Mouse (Mus musculus) heart, adult 8-10 months (tissue): ENCODE results near the gene Dnajc22. TPM values are rescaled to one million over a fixed set of nuclear protein-coding genes. Genes with fewer than 3 reads are reported as not detected.
"Not testable (repeated sequence)": the region's sequence is repeated elsewhere in the genome, so short reads cannot be mapped to it uniquely, and the experiment has no call there.

ENCODE experiments used
- DNase-seq: peaks from one replicate; pipeline ENCODE4 v3.0.0; 2022; ENCODE audit warnings: low spot score
- total RNA-seq, 4 experiments: library from RNA; stranded (reverse); gene quantifications; 2 replicates each; pipeline ENCODE4 v1.2.4; 2022

Gene Dnajc22
- total RNA-seq: 1 to 10 TPM in 1 of 4 experiments, under 1 TPM in 3; 0.38 to 1.2 (median 0.91) TPM

DNA sequence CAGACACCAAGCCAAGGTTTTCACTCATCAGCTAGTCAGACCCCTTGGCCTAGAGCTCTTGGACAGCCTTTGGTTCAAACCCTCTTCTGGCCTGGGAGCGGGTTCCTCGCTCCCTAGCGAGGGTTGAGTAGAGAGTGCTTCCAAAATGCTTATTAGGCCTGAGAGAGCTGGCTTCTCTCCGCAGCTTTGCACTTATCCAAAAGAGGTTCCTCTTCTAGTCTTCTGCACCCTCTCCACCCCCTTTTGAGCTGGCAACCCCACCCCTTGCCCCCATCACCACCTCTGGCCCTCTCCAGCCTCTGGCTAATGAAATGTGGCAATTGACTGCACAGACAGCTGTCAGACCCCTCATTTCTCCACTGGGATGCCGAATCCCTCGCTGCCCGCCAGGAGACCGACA, at the start of gene Dnajc22:
Gene Dnajc22, plus strand, starts transcription at position 301 of the 400 bp plus-strand sequence.
- no peak for DNase-seq

DNA sequence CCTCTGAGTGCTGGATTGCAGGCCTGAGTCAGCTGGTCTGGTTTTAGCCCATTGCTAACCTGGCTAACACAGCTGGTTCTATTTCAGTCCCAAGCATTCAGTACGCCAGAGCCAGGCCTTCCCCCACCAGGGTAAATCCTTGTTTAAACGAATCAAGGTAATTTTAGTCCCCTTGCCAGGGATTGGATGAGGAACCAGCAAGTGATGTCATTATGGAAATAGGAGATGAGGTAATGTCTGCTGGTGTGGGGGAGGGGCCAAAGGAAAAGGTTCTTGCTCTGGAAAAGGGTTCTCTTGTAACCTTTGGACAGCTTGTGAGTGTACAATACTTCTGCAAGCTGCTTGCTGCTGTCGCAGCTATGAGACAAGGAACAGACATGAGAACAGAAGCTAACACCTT, 48.1 kb upstream of the Dnajc22 start:
- no peak for DNase-seq

GRCm38 (mm10) chr15:99045734-99046133, 47.2 kb upstream of the Dnajc22 start:
- DNase-seq: not testable (repeated sequence)

DNA sequence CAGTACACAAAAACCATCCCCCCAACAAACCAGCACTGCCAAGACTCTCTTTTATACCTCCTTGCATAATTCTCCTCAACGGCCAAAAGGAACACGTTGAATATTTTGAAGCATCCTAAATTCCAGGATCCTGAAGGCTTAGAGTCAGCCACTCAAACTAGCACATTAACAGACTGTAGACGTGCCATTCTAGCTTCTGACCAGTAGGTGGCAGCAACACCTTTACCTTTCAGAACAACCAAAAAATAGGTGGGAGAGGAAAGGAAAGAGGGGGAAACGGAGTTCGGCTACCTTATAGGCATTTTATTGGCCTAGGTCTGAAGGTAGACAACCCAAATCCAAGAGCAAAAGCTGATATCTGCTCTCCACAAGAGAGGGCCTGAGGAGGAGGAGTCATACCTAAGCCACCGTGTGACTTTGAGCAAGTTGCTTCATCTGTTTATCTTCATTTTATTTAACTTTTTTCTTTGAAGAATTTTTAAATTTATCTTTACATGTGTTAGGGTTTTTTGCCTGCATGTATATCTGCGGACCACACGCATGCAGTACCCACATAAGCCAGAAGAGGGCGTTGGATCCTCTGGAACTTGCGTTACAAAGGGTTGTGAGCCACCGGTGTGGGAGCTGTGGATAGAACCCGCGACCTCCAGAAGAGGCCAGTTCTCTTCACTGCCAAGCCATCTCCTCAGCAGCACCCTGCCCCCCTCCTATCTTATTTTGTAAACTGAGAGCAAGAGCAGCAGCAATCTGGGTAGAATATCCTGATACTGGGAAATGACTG, 43.3 kb upstream of the Dnajc22 start:
- DNase-seq: peak; percentile 53

DNA sequence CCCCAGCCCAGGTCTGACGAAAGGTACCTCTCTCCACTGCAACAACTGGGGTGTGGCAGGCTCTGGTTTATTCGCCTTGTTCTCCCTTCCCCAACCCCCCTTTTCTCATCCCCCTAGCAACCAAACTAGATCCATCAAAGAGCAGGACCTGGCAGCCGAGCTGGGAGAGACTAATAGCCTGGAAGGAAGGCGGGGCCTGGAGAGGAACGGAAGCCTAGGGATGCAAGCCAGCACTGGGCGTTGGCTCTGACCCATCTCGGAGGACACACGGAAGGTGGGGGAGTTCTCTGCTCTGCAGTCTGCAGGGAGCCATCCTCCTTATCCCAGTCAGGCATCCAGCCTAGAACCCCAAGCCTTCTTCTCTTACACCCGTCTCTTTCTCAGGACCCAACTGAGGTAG, 39.6 kb upstream of the Dnajc22 start:
- DNase-seq: no peak

DNA sequence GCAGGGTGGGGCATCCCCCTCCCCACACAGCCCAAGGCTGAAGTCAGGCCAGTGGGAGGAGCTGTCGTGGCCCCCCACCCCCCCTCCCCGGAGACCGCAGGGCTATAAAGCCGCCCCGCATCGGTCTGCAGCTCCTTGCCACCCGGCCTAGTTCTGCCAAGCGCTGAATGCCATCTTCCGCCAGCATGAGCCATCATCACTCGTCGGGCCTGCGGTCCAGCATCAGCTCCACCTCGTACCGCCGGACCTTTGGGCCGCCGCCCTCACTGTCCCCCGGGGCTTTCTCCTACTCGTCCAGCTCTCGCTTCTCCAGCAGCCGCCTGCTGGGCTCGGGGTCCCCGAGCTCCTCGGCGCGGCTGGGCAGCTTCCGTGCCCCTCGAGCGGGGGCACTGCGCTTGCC, 37.9 kb upstream of the Dnajc22 start, which contains the start of gene Prph:
Gene Prph, plus strand, starts transcription at position 135 of the 400 bp plus-strand sequence.
- DNase-seq: no peak

DNA sequence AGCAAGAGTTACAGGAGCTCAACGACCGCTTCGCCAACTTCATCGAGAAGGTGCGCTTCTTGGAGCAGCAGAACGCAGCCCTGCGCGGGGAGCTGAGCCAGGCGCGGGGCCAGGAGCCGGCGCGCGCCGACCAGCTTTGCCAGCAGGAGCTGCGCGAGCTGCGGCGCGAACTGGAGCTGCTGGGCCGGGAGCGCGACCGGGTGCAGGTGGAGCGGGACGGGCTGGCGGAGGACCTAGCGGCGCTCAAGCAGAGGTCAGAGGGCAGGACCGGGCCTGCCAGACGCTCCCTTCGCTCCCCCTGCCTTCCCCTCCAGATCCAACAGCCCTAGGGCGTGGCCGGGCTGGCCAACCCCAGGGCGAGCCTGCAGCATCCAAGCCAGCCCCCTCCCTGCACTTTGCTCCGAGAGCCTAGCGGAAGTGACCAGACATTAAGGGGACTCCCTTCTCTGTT, 37.4 kb upstream of the Dnajc22 start:
- DNase-seq: no peak

DNA sequence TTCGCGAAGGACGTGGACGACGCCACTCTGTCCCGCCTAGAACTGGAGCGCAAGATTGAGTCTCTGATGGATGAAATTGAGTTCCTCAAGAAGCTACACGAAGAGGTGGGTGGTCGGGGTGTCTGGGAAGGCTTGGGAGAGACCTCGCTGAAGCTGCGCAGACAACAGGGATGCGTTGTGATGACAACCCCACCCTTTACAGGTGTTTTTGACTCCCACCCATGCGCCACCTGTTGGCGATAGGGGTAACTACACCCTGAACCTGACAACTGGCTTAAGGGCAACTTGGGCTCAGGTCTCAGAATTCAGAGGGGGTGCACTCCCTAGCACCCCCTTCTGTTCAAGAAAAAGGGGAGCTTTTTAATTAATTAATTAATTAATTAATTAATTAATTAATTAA, 36.6 kb upstream of the Dnajc22 start:
- no peak for DNase-seq

GRCm38 (mm10) chr15:99065557-99066165, 27.3 kb upstream of the Dnajc22 start:
- no peak for DNase-seq

DNA sequence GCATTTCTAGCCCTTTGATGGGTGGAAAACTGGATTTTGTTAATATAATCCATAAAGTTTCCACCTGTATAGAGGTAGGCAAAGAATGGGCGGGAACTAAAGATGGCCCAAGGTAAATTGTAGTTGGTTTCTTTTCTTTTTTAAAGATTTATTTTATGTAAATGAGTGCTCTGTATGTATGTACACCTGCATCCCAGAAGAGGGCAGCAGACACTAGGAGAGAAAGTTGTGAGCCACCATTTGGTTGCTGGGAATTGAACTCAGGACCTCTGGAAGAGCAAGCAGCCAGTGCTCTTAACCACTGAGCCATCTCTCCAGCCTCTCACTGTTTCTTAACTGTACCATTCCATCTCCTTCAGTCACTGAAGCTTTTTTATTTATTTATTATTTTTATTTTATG, 21.0 kb upstream of the Dnajc22 start:
- no peak for DNase-seq

DNA sequence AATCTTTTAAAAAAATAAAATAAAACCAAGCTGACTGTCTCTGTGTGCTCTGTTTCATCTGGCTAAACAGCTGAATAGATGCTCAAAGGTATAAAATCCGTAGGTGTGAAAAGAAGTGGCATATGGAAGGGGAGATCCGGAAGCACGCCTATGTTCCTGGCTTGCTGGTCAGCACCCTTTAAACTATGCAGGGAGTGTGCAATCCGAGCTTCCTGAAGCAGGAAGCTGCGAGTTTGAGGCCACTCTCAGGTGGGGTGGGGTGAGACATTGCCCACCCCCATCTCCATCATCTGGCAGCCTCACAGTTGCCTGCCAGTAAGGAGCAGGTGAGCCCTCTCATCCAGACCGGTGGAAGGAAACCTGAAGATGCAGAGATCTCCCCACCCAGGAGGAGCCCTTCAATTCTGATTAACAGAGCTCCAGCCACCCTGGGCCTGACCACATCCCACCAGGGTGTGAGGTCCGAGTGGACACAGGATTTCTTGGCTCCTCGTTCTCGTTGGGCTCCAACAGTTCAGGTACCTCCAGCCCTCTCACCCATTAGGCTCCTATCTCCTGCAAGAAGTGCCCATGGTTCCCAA, 18.9 kb upstream of the Dnajc22 start, which contains the start of gene Troap:
Gene Troap, plus strand, starts transcription at position 557 of the 581 bp plus-strand sequence.
- DNase-seq: no peak

- DNase-seq: peak; percentile 98
Observed at GRCm38 (mm10) chr15:99074600-99075333, 18.2 kb upstream of the Dnajc22 start.

DNA sequence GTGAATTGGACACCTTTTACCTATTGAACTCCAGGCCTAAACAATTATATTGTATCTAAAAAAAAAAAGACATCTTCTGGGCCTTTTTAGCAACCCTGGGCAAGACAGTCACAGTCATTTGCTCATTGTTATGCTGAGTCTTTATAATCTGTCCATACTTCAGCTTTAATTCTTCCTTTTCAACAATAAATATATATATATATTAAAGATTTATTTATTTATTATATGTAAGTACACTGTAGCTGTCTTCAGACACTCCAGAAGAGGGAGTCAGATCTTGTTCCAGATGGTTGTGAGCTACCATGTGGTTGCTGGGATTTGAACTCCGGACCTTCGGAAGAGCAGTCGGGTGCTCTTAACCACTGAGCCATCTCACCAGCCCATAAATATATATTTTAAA, 17.0 kb upstream of the Dnajc22 start:
- DNase-seq: not testable (repeated sequence)

GRCm38 (mm10) chr15:99078181-99078910, 14.6 kb upstream of the Dnajc22 start:
- DNase-seq: no peak

GRCm38 (mm10) chr15:99079804-99080203, 13.2 kb upstream of the Dnajc22 start:
- no peak for DNase-seq

DNA sequence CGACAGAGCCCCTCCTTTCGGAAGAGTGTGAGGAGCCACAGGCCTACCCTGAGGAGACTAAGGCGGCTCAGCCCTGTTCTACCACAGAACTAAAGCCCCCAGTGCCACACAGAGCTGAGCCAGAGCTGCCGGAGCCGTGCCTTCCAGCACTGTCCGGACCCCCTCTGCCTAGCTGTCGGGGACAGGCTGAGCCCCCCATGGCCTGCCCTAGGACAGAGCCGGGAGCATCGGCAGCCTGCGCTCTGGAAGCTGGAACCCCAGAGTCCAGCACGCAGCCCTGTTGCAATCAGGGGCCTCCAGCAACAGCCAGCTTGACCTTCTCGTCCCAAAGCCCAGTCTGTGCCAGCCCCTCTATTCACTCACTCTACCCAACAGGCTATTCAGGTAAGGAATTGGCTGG, 10.6 kb upstream of the Dnajc22 start:
- no peak for DNase-seq

DNA sequence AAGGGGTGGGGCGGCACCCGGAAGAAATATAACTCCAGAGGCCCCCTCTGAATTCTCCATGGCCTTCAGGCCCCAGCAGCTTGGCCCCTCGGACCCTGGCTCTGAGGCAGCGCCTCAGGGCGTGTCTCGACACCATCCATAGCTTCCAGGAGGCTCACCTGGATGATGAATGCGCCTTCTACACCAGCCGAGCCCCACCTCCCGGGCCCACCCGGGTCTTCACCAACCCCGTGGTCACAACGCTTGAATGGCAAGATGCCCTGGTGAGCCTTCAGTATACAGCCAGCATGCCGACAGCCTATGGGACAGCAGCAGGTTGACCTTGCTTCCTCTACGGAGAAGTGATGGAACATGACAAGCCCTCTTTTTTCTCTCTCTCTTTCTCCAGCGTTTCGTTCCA, 10.1 kb upstream of the Dnajc22 start:
- no peak for DNase-seq

DNA sequence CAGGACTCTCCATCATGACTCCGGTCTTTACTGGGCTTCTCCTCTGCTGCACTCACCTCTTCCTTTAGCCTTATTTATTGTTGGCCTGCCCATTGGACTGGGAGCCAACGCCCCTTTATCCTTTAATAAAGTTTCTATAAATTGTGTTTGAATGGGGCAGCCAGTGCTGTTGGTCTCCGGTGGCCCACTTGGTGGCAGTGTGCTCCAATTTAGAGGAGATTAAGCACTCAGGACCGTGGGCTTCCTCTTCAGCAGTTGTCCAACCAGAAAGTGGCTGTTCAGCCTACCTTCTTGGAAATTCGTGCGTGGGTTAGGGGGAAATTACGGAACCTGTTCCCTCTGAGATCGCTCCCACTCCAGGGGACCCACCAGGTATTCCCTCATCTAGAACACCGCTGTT, 9.7 kb upstream of the Dnajc22 start:
- DNase-seq: no peak

- no peak for DNase-seq
Observed at GRCm38 (mm10) chr15:99083867-99084557, 9.0 kb upstream of the Dnajc22 start.

DNA sequence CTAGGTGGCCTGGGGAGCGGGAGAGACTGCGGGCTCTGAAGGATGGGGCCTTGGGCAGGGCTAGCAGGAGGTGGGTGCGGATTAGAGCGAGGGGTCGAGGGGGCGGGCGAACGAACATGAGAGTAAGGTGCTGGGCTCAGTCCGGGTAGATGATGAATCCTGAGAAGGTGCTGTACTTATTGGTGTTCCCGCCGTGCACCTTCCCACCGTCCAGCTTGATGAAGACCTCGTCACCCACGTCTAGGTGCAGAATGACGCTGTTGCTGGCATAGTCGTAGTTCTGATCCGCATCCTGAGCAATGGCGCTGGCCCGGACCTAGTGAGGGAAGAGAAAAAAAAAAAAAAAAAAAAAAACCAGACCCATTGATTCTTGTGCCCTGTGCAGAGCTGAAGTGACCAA, 8.4 kb upstream of the Dnajc22 start:
- DNase-seq: no peak

DNA sequence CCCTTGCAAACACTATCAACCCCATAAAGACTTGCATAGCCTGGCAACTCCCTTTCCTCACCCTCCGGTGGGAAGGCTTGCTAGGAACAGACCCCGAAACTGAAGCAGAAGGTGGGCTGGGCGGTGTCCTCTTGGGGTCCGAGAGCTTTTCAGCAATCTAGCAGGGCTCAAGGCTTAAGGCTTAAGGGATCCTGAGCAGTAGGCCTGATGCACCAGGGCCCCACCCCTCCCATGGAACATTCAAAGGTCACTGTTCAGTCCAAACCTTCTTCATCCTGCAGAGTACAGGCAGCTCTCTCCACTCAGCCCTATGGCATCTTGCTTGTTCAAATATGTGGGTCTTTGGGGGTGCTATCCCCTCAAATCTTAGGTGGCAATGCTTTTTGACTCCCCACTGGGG, 7.0 kb upstream of the Dnajc22 start:
- DNase-seq: no peak
